In genomic region chr13:21242408-21243125, GRCm38 (mm10) we compare ENCODE assay signal across 8 mouse cellular contexts. TPM values are rescaled to one million over a fixed set of nuclear protein-coding genes. Genes with fewer than 3 reads are reported as not detected.
DNase-seq lines count a peak whose midpoint lies in the region; ATAC-seq lines count a peak whose summit lies in the region.
"Had no signal": no experiment of that assay in that cellular context is flagged by ENCODE, and none has a peak within 500 bp of the region (broad histone marks: within the 10 kb centered on the region; RNA-seq: fewer than 3 reads in every experiment).

No protein-coding gene starts in this region.

- H3K4me2 ChIP-seq in embryonic facial prominence, embryonic 11.5 days (ENCODE audit: low read depth, low read length) = peak overlapping the region; percentile 27
- H3K4me2 ChIP-seq in neural tube, embryonic 15.5 days = peak overlapping the region; percentile 35

- ATAC-seq in embryonic facial prominence, embryonic 11.5 days (replicated peaks; ENCODE audit: insufficient number of reproducible peaks, low FRiP score, low TSS enrichment, low read depth) = no peak
- ATAC-seq in neural tube, embryonic 15.5 days (ENCODE audit: low FRiP score) = no peak

- H3K36me3 ChIP-seq in embryonic facial prominence, embryonic 11.5 days (replicated peaks; ENCODE audit: control insufficient read depth, insufficient read depth, low read depth, low read length) = no peaks in the 10 kb centered on the region
- no peaks in the 10 kb centered on the region for H3K36me3 ChIP-seq in limb, embryonic 10.5 days
- no peaks in the 10 kb centered on the region for H3K36me3 ChIP-seq in neural tube, embryonic 15.5 days

- no peak overlapping the region for H3K27ac ChIP-seq in embryonic facial prominence, embryonic 11.5 days (replicated peaks; ENCODE audit: low read depth, low read length)
- H3K27ac ChIP-seq in limb, embryonic 10.5 days = no peak overlapping the region
- no peak overlapping the region for H3K27ac ChIP-seq in neural tube, embryonic 15.5 days (replicated peaks)

- peak overlapping the region; percentile 12 for H3K4me3 ChIP-seq in embryonic facial prominence, embryonic 11.5 days (ENCODE audit: low read depth, low read length)
- H3K4me3 ChIP-seq in limb, embryonic 10.5 days = peak overlapping the region; percentile 49
- H3K4me3 ChIP-seq in neural tube, embryonic 15.5 days (replicated peaks) = peak overlapping the region; percentile 19

- 7% methylated on average over 16 of the region's 16 CpGs for whole genome bisulfite sequencing in embryonic facial prominence, embryonic 11.5 days
- WGBS in limb, embryonic 10.5 days = 5% methylated on average over 16 of the region's 16 CpGs
- 9% methylated on average over 16 of the region's 16 CpGs for WGBS in neural tube, embryonic 15.5 days

- no peaks in the 10 kb centered on the region; the same call in 1 of the 2 replicates for H3K27me3 ChIP-seq in embryonic facial prominence, embryonic 11.5 days (ENCODE audit: control insufficient read depth, insufficient read depth, low read length)
- H3K27me3 ChIP-seq in limb, embryonic 10.5 days (ENCODE audit: low read depth, poor library complexity, severe bottlenecking) = peaks cover 25% of the 10 kb centered on the region
- peaks cover 21% of the 10 kb centered on the region for H3K27me3 ChIP-seq in neural tube, embryonic 15.5 days (replicated peaks)

- no peaks in the 10 kb centered on the region for H3K9me3 ChIP-seq in embryonic facial prominence, embryonic 11.5 days (replicated peaks; ENCODE audit: control insufficient read depth, low read length)
- H3K9me3 ChIP-seq in limb, embryonic 10.5 days (replicated peaks) = no peaks in the 10 kb centered on the region
- H3K9me3 ChIP-seq in neural tube, embryonic 15.5 days (replicated peaks) = no peaks in the 10 kb centered on the region

- 0 out of 2 replicates have a peak overlapping the region, but pooled peaks have one; percentile 22 for H3K9ac ChIP-seq in embryonic facial prominence, embryonic 11.5 days (replicated peaks; ENCODE audit: low read length)
- H3K9ac ChIP-seq in neural tube, embryonic 15.5 days (replicated peaks) = no peak overlapping the region

- H3K4me1 ChIP-seq in embryonic facial prominence, embryonic 11.5 days (ENCODE audit: control insufficient read depth, insufficient read depth, low read length) = no peaks in the 10 kb centered on the region; the same call in 1 of the 2 replicates
- peaks cover 16% of the 10 kb centered on the region for H3K4me1 ChIP-seq in limb, embryonic 10.5 days
- H3K4me1 ChIP-seq in neural tube, embryonic 15.5 days = no peaks in the 10 kb centered on the region

- DNase-seq in spleen, postnatal 4 days (ENCODE audit: low spot score in 2 of 2) = peak; percentile 23 to 57
- no peak for DNase-seq in spleen, postnatal 36 days (ENCODE audit: low spot score in 2 of 2)
- DNase-seq in embryonic facial prominence, embryonic 11.5 days (ENCODE audit: low spot score) = peak; percentile 62
- peak; percentile 39 for DNase-seq in limb, embryonic 10.5 days (ENCODE audit: low spot score)
- no peak for DNase-seq in gastrocnemius, postnatal 36 days
- no peak for DNase-seq in frontal cortex, adult 2 months (ENCODE audit: extremely low spot score in 1 of 2, low spot score in 1 of 2)

- intact Hi-C loops in gastrocnemius, postnatal 36 days (cut with DNase I) = loop anchor here (5.0 kb wide), 1 partner anchor 240 kb away; no protein-coding TSS in a partner anchor

RNA-seq across cellular contexts. Expression of gene Gpx5, which starts 50.0 kb away (rescaled TPM):
- polyA plus RNA-seq in embryonic facial prominence, embryonic 11.5 days (2014; fragmentation: Nextera tagmentation; extraction: Ambion mirVana) = not detected in 2 replicates
- not detected in 2 replicates for polyA plus RNA-seq in limb, embryonic 10.5 days (2016; fragmentation: Nextera tagmentation; extraction: Ambion mirVana)
- polyA plus RNA-seq in neural tube, embryonic 15.5 days (2015; fragmentation: Nextera tagmentation; extraction: Ambion mirVana) = not detected in 2 replicates
- total RNA-seq in gastrocnemius, postnatal 36 days (2021) = not detected
- polyA plus RNA-seq in frontal cortex, adult 2 months (2012; rRNA removed) = 0.08 TPM in 1 of 2 replicates, not detected in the other
- polyA plus RNA-seq: spleen, adult 2 months had no signal

Comparison
In these comparisons a context has a peak if more than half of its experiments do, and no peak if none do; other contexts are left out.
1. DNase-seq: peak in spleen, postnatal 4 days (2 of 2), embryonic facial prominence, embryonic 11.5 days (single experiment) and limb, embryonic 10.5 days (single experiment); none in spleen, postnatal 36 days (0 of 2), gastrocnemius, postnatal 36 days (0 of 2) and frontal cortex, adult 2 months (0 of 2).
2. Peak in every context shown above with its lines, with median percentiles within 50 percentile points of each other: H3K4me3 ChIP-seq.